Mouse (Mus musculus) embryonic facial prominence, embryonic 15.5 days (tissue): ENCODE results near the gene Acvr2a. TPM values are rescaled to one million over a fixed set of nuclear protein-coding genes. Genes with fewer than 3 reads are reported as not detected.

Source experiments
- ATAC-seq: fragments of 200-750 bp; cut with Nextera tagmentation; 2 replicates; pipeline ENCODE4 v1.8.0; 2017; ENCODE audit warnings: low read depth, moderate TSS enrichment; ENCODE audit not compliant: insufficient number of reproducible peaks, low FRiP score, low TSS enrichment
- H3K27ac ChIP-seq: fragments of 300-500 bp; sonication (generic); replicated peaks from 2 replicates; pipeline ENCODE4 v1.5.1; 2015; ENCODE audit warnings: mild to moderate bottlenecking, inconsistent platforms
- H3K27me3 ChIP-seq: fragments of 300-500 bp; sonication (generic); 2 replicates; pipeline ENCODE4 v1.6.1; 2015; ENCODE audit warnings: inconsistent platforms
- H3K36me3 ChIP-seq: fragments of 300-500 bp; sonication (generic); 2 replicates; pipeline ENCODE4 v1.6.1; 2015; ENCODE audit warnings: mild to moderate bottlenecking, inconsistent platforms
- H3K4me1 ChIP-seq: fragments of 300-500 bp; sonication (generic); 2 replicates; pipeline ENCODE4 v1.6.1; 2015; ENCODE audit warnings: inconsistent platforms
- H3K4me2 ChIP-seq: fragments of 300-500 bp; sonication (generic); replicated peaks from 2 replicates; pipeline ENCODE4 v1.6.1; 2015; ENCODE audit warnings: mild to moderate bottlenecking, inconsistent platforms
- H3K4me3 ChIP-seq: fragments of 300-500 bp; sonication (generic); replicated peaks from 2 replicates; pipeline ENCODE4 v1.5.1; 2015; ENCODE audit warnings: mild to moderate bottlenecking, inconsistent platforms
- H3K9ac ChIP-seq: fragments of 300-500 bp; sonication (generic); 2 replicates; pipeline ENCODE4 v1.6.1; 2015; ENCODE audit warnings: inconsistent platforms
- H3K9me3 ChIP-seq: fragments of 300-500 bp; sonication (generic); replicated peaks from 2 replicates; pipeline ENCODE4 v1.6.1; 2016; ENCODE audit warnings: inconsistent platforms
- WGBS: fragments of 180-500 bp; shearing (Covaris S2); methylation state at CpG from one replicate; pipeline ENCODE4 v1.1.7; 2015; 5-methylcytosine and 5-hydroxymethylcytosine counted together
- polyA plus RNA-seq: library from polyadenylated mRNA; unstranded; fragments of >200 nt; fragmentation: Nextera tagmentation; extraction: Ambion mirVana; gene quantifications from 2 replicates; pipeline ENCODE4 v1.2.1, GENCODE M21; 2015

Acvr2a gene
- polyA plus RNA-seq, 1 experiment from 2014 or later: 18.1 TPM

GRCm38 (mm10) chr2:48885945-48886344 lies 72.0 kb downstream of the Acvr2a start:
- H3K27ac ChIP-seq: no peak overlapping the region
- no peaks in the 10 kb centered on the region for H3K9me3 ChIP-seq
- no peak for ATAC-seq
- H3K4me2 ChIP-seq: no peak overlapping the region
- no peak overlapping the region for H3K4me3 ChIP-seq
- no peak overlapping the region for H3K9ac ChIP-seq
- H3K36me3 ChIP-seq: no peaks in the 10 kb centered on the region
- H3K27me3 ChIP-seq: no peaks in the 10 kb centered on the region
- H3K4me1 ChIP-seq: no peaks in the 10 kb centered on the region

- WGBS: 92% methylated on average over 3 of the region's 3 CpGs
- no peaks in the 10 kb centered on the region for H3K9me3 ChIP-seq
- no peak overlapping the region for H3K4me2 ChIP-seq
- H3K36me3 ChIP-seq: peaks cover 8% of the 10 kb centered on the region; the same call in 1 of the 2 replicates
- no peaks in the 10 kb centered on the region for H3K4me1 ChIP-seq
- ATAC-seq: no peak
- no peak overlapping the region for H3K27ac ChIP-seq
- H3K4me3 ChIP-seq: no peak overlapping the region
- H3K9ac ChIP-seq: no peak overlapping the region
- H3K27me3 ChIP-seq: no peaks in the 10 kb centered on the region
Measured at GRCm38 (mm10) chr2:48895186-48895585, 81.3 kb downstream of the Acvr2a start.

- no peak overlapping the region for H3K4me3 ChIP-seq
- no peak overlapping the region for H3K27ac ChIP-seq
- ATAC-seq: no peak
- 47% methylated on average over 2 of the region's 2 CpGs for WGBS
- no peaks in the 10 kb centered on the region for H3K27me3 ChIP-seq
- H3K9me3 ChIP-seq: no peaks in the 10 kb centered on the region
- H3K36me3 ChIP-seq: peaks cover 28% of the 10 kb centered on the region; the same call in 1 of the 2 replicates
- H3K9ac ChIP-seq: no peak overlapping the region
- H3K4me2 ChIP-seq: no peak overlapping the region
- H3K4me1 ChIP-seq: no peaks in the 10 kb centered on the region
Measured at GRCm38 (mm10) chr2:48908866-48909265, 95.0 kb downstream of the Acvr2a start.

- H3K4me1 ChIP-seq: no peaks in the 10 kb centered on the region
- no peak overlapping the region for H3K9ac ChIP-seq
- H3K27ac ChIP-seq: no peak overlapping the region
- H3K4me3 ChIP-seq: no peak overlapping the region
- no peaks in the 10 kb centered on the region for H3K9me3 ChIP-seq
- no peak for ATAC-seq
- WGBS: 70% methylated on average over 1 of the region's 1 CpGs
- no peaks in the 10 kb centered on the region for H3K27me3 ChIP-seq
- H3K36me3 ChIP-seq: peaks cover 33% of the 10 kb centered on the region
- no peak overlapping the region for H3K4me2 ChIP-seq
Measured at GRCm38 (mm10) chr2:48914185-48914584, 100.3 kb downstream of the Acvr2a start.

DNA sequence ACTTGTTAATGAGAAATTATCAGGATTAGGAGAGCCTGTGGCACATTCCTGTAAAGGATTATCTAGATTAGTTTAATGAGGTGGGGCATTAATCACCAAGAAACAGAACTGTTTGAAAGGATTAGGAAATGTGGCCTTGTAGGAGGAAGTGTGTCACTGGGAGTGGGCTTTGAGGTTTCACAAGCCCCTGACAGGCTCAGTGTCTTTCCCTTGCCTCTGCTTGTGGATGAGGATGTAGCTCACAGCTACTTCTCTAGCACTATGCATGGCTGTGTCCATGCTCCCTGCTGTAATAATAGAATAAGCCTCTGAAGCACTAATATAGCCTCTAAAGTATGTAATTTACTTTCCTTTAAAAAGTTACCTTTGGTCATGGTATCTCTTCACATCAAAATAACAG lies 101.9 kb downstream of the Acvr2a start:
- no peak overlapping the region for H3K4me2 ChIP-seq
- no peak overlapping the region for H3K9ac ChIP-seq
- H3K36me3 ChIP-seq: peaks cover 38% of the 10 kb centered on the region
- no peaks in the 10 kb centered on the region for H3K9me3 ChIP-seq
- H3K4me3 ChIP-seq: no peak overlapping the region
- no peaks in the 10 kb centered on the region for H3K4me1 ChIP-seq
- H3K27ac ChIP-seq: no peak overlapping the region
- H3K27me3 ChIP-seq: no peaks in the 10 kb centered on the region
- ATAC-seq: no peak

DNA sequence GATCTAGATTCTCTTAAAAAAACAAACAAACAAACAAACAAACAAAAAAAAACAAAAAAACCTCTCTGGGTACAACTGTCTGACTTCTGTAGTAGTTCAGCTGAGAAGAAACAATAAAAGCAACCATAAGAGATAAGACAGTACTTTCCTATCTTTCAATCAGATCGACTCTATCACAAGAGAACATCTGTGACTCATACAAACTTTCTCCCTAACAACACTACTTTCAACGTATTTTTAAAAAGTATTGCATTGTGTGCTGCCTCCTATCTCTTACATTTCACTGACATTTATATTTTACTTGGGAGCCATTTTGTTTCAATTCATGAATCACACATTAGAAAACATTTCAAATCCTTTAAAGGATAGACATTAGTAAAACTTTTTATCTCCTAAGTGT lies 121.1 kb downstream of the Acvr2a start:
- no peak overlapping the region for H3K4me2 ChIP-seq
- H3K4me1 ChIP-seq: no peaks in the 10 kb centered on the region
- H3K27ac ChIP-seq: no peak overlapping the region
- no peak overlapping the region for H3K9ac ChIP-seq
- H3K9me3 ChIP-seq: no peaks in the 10 kb centered on the region
- H3K36me3 ChIP-seq: peaks cover 11% of the 10 kb centered on the region; the same call in 1 of the 2 replicates
- WGBS: 80% methylated on average over 2 of the region's 2 CpGs
- no peaks in the 10 kb centered on the region for H3K27me3 ChIP-seq
- H3K4me3 ChIP-seq: no peak overlapping the region
- ATAC-seq: no peak

DNA sequence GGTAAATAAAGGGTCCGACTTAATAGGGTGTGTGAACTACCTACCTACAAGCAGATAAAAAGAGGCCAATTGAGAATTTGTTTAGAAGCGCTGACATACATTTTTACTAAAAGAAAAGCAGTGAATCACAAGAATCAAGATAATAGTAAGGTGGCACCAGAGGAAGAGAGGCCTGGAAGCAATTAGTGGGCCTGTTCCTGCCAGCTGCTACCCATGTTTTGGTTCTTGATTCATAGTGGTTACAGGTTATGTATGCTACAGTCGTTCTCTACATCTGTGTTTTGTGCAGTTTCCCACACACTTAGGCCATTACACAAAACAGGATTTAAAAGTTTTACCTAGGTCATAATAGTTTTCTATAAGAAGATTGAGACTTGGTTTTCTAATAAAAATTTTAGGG lies 133.9 kb downstream of the Acvr2a start:
- no peaks in the 10 kb centered on the region for H3K27me3 ChIP-seq
- H3K36me3 ChIP-seq: no peaks in the 10 kb centered on the region
- no peaks in the 10 kb centered on the region for H3K9me3 ChIP-seq
- H3K9ac ChIP-seq: no peak overlapping the region
- ATAC-seq: no peak
- no peak overlapping the region for H3K27ac ChIP-seq
- H3K4me2 ChIP-seq: peak overlapping the region; percentile 61
- whole genome bisulfite sequencing: 50% methylated on average over 3 of the region's 3 CpGs
- peak overlapping the region; percentile 88 for H3K4me3 ChIP-seq
- peaks cover 3% of the 10 kb centered on the region; the same call in 1 of the 2 replicates for H3K4me1 ChIP-seq

- peaks cover 3% of the 10 kb centered on the region; the same call in 1 of the 2 replicates for H3K4me1 ChIP-seq
- under 1% methylated on average over 49 of the region's 49 CpGs for WGBS
- H3K27me3 ChIP-seq: no peaks in the 10 kb centered on the region
- H3K4me3 ChIP-seq: peak within 1 kb of the TSS; percentile 88
- peak within 1 kb of the TSS; percentile 88 for H3K9ac ChIP-seq
- no peaks in the 10 kb centered on the region for H3K9me3 ChIP-seq
- H3K27ac ChIP-seq: peak within 1 kb of the TSS; percentile 97
- peak; percentile 100 for ATAC-seq
- peak within 1 kb of the TSS; percentile 61 for H3K4me2 ChIP-seq
- no peaks in the 10 kb centered on the region for H3K36me3 ChIP-seq
Measured at GRCm38 (mm10) chr2:48948841-48949584, 135.1 kb downstream of the Acvr2a start, which contains the start of gene Mbd5. Mbd5 (plus strand) TSS chr2:48949508.

DNA sequence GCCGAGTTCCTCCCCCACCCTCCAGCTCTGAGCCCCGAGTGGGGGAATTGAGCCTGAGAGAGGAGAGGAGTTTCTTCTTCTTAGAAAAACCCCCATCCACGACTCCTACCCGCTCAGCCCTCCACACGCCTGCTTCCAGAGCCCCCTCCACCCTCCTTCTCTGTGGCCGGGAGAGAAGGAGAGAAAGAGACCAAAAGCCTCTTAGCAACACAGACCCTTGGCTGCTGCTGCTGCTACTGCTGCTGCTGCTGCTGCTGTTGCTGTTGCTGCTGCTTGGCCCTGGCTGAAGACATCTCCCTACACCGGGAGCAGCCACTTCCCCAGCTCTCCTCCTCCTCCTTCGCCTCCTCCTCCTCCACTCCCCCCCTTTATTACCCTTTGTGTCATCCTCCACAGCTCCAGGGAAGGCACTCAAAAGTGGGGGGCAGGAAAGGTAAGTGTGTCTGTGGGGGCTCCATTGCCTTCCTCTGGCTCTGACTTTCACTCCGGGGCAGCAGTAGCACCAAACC lies 135.9 kb downstream of the Acvr2a start:
- H3K27ac ChIP-seq: peak overlapping the region; percentile 97
- WGBS: 0% methylated on average over 9 of the region's 9 CpGs
- H3K4me2 ChIP-seq: peak overlapping the region; percentile 53
- peak; percentile 45 for ATAC-seq
- H3K27me3 ChIP-seq: no peaks in the 10 kb centered on the region
- no peaks in the 10 kb centered on the region for H3K9me3 ChIP-seq
- H3K36me3 ChIP-seq: no peaks in the 10 kb centered on the region
- H3K4me3 ChIP-seq: peak overlapping the region; percentile 88
- peak overlapping the region; percentile 88 for H3K9ac ChIP-seq
- peaks cover 3% of the 10 kb centered on the region; the same call in 1 of the 2 replicates for H3K4me1 ChIP-seq

GRCm38 (mm10) chr2:48950252-48950315 lies 136.2 kb downstream of the Acvr2a start, which contains the start of gene Orc4:
Orc4 (minus strand) TSS chr2:48950277.
- Histone ChIP-seq H3K27me3 (no peaks in the 10 kb centered on the region), H3K9ac (peak within 1 kb of the TSS; percentile 88), H3K4me3 (peak within 1 kb of the TSS; percentile 88), H3K27ac (peak within 1 kb of the TSS; percentile 97), H3K4me1 (peaks cover 3% of the 10 kb centered on the region; the same call in 1 of the 2 replicates), H3K4me2 (peak within 1 kb of the TSS; percentile 61), H3K36me3 (no peaks in the 10 kb centered on the region), H3K9me3 (no peaks in the 10 kb centered on the region)
- ATAC-seq: no peak
- WGBS: 0% methylated on average over 2 of the region's 2 CpGs

GRCm38 (mm10) chr2:48950316-48950880 lies 136.5 kb downstream of the Acvr2a start:
- no peaks in the 10 kb centered on the region for H3K36me3 ChIP-seq
- peak overlapping the region; percentile 88 for H3K9ac ChIP-seq
- 5% methylated on average over 6 of the region's 6 CpGs for WGBS
- H3K27ac ChIP-seq: peak overlapping the region; percentile 97
- peak overlapping the region; percentile 88 for H3K4me3 ChIP-seq
- peak overlapping the region; percentile 53 for H3K4me2 ChIP-seq
- H3K4me1 ChIP-seq: peaks cover 3% of the 10 kb centered on the region; the same call in 1 of the 2 replicates
- ATAC-seq: no peak
- no peaks in the 10 kb centered on the region for H3K27me3 ChIP-seq
- H3K9me3 ChIP-seq: no peaks in the 10 kb centered on the region
